Comparison of ENCODE assay signal across 20 mouse cellular contexts in the genomic region with DNA sequence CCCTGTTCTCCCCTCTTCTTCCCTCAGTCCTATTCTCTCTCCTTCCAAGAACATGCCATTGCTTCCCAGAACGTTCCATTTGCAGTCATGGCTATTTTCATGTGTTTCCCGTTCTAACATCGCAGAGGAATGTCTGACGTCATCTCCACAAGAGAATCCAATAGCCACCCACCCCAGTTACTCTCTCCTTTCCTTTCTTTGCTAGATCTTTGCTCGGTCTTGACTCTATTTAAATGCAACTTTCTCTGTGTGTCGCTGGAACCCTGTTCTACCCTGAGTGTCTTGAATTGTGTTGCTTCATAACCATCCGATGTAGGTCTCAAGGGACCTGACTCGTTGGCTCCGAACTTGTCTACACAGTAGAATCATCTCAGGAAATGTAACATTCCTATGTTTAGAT. TPM values are rescaled to one million over a fixed set of nuclear protein-coding genes. Genes with fewer than 3 reads are reported as not detected.
A peak's percentile ranks its signal among the peaks of the same experiment; 100 is the strongest.
DNase-seq lines count a peak whose midpoint lies in the region; ATAC-seq and TF ChIP-seq lines count a peak whose summit lies in the region.
"Had no signal": no experiment of that assay in that cellular context is flagged by ENCODE, and none has a peak within 500 bp of the region (broad histone marks: within the 10 kb centered on the region; RNA-seq: fewer than 3 reads in every experiment).

No protein-coding gene starts in this region.

- no peak overlapping the region for H3K27ac ChIP-seq in lung, postnatal 0 days (ENCODE audit: low read length)
- H3K27ac ChIP-seq in heart, embryonic 15.5 days, result no peak overlapping the region
- H3K27ac ChIP-seq: hindbrain, embryonic 13.5 days; midbrain, embryonic 10.5 days; neural tube, embryonic 15.5 days had no signal

- H3K36me3 ChIP-seq in lung, postnatal 0 days (ENCODE audit: insufficient read depth, low read length), result no peaks in the 10 kb centered on the region
- H3K36me3 ChIP-seq in heart, embryonic 15.5 days, result no peaks in the 10 kb centered on the region
- H3K36me3 ChIP-seq: hindbrain, embryonic 13.5 days; midbrain, embryonic 10.5 days; neural tube, embryonic 15.5 days had no signal

- H3K27me3 ChIP-seq in lung, postnatal 0 days (replicated peaks; ENCODE audit: insufficient read depth, low read length), result no peaks in the 10 kb centered on the region
- no peaks in the 10 kb centered on the region for H3K27me3 ChIP-seq in heart, embryonic 15.5 days
- H3K27me3 ChIP-seq: hindbrain, embryonic 13.5 days; neural tube, embryonic 15.5 days had no signal

- no peak overlapping the region for H3K9ac ChIP-seq in lung, postnatal 0 days (replicated peaks; ENCODE audit: low read depth)
- H3K9ac ChIP-seq in heart, embryonic 15.5 days, result no peak overlapping the region
- H3K9ac ChIP-seq: forebrain, postnatal 0 days; hindbrain, embryonic 13.5 days; lung, embryonic 14.5 days; neural tube, embryonic 15.5 days had no signal

- peaks cover 3% of the 10 kb centered on the region; the same call in 1 of the 2 replicates for H3K4me1 ChIP-seq in lung, postnatal 0 days (ENCODE audit: insufficient read depth, low read depth, low read length)
- H3K4me1 ChIP-seq in heart, embryonic 15.5 days (replicated peaks), result peaks cover 23% of the 10 kb centered on the region
- H3K4me1 ChIP-seq: hindbrain, embryonic 13.5 days; neural tube, embryonic 15.5 days had no signal

- 64% methylated on average over 9 of the region's 9 CpGs for WGBS in lung, postnatal 0 days
- 48% methylated on average over 9 of the region's 9 CpGs for WGBS in heart, embryonic 15.5 days

- ATAC-seq in lung, postnatal 0 days, result peak; percentile 69
- peak; percentile 35; the same call in 1 of the 2 replicates for ATAC-seq in heart, embryonic 15.5 days (replicated peaks; ENCODE audit: insufficient number of reproducible peaks, insufficient read depth, low FRiP score, low read depth)
- ATAC-seq: forebrain, postnatal 0 days; intestine, embryonic 16.5 days had no signal

- no peak overlapping the region for H3K4me2 ChIP-seq in lung, postnatal 0 days (replicated peaks; ENCODE audit: low read depth, low read length)
- no peak overlapping the region for H3K4me2 ChIP-seq in heart, embryonic 15.5 days
- H3K4me2 ChIP-seq: hindbrain, embryonic 13.5 days; lung, embryonic 14.5 days; neural tube, embryonic 15.5 days had no signal

- TF ChIP-seq EP300 in lung, postnatal 0 days (IDR thresholded peaks at IDR 0.05), result peak; percentile 46; the same call in 1 of the 2 replicates

- peak; percentile 24 for DNase-seq in gastrocnemius, postnatal 25 days
- no peak for DNase-seq in gastrocnemius, adult 8-10 months (ENCODE audit: low spot score in 2 of 2)
- DNase-seq in lung, postnatal 0 days (ENCODE audit: low spot score), result peak; percentile 64
- DNase-seq in lung, postnatal 36 days, result no peak
- DNase-seq in spleen, adult 18-20 months, result no peak
- no peak for DNase-seq in adrenal gland, postnatal 36 days
- DNase-seq: adrenal gland, postnatal 10 days; cerebellum, adult 9-11 months; embryo, embryonic 11 days; forebrain, postnatal 0 days; kidney, postnatal 10 days; layer of hippocampus, adult 9-11 months; retina, postnatal 1 day; thymus, postnatal 36 days had no signal

- H3K4me3 ChIP-seq in lung, postnatal 0 days (ENCODE audit: low read depth, low read length), result no peak overlapping the region
- H3K4me3 ChIP-seq in heart, embryonic 15.5 days, result no peak overlapping the region
- H3K4me3 ChIP-seq: hindbrain, embryonic 13.5 days; midbrain, embryonic 10.5 days; neural tube, embryonic 15.5 days had no signal

- TF ChIP-seq CTCF in lung, postnatal 0 days (IDR thresholded peaks at IDR 0.05), result no peak

- H3K9me3 ChIP-seq in lung, postnatal 0 days (ENCODE audit: low read length), result no peaks in the 10 kb centered on the region
- H3K9me3 ChIP-seq in heart, embryonic 15.5 days (replicated peaks), result no peaks in the 10 kb centered on the region
- H3K9me3 ChIP-seq: hindbrain, embryonic 13.5 days; midbrain, embryonic 10.5 days; neural tube, embryonic 15.5 days had no signal

RNA-seq across cellular contexts. Expression of a gene that starts 55.2 kb away (rescaled TPM):
- 10 to 100 TPM in 1 of 2 experiments, 1 to 10 TPM in 1; 8.0 to 12.4 TPM for total RNA-seq in gastrocnemius, postnatal 25 days (2021)
- 1 to 10 TPM; 1.5 to 3.4 (median 2.0) TPM for total RNA-seq in gastrocnemius, adult 8-10 months (2022)
- polyA plus RNA-seq in lung, postnatal 0 days (2015; fragmentation: Nextera tagmentation; extraction: Ambion mirVana), result 23.3 and 26.0 TPM in 2 replicates
- 28.7 and 35.2 TPM in 2 replicates for polyA plus RNA-seq in heart, embryonic 15.5 days (2015; fragmentation: Nextera tagmentation; extraction: Ambion mirVana)
- total RNA-seq in adrenal gland, postnatal 36 days (2021), result 1 to 10 TPM; 6.0 to 8.9 TPM

Comparison
In these comparisons a context has a peak if more than half of its experiments do, and no peak if none do; other contexts are left out.
1. DNase-seq: peak in gastrocnemius, postnatal 25 days (single experiment) and lung, postnatal 0 days (single experiment); none in gastrocnemius, adult 8-10 months (0 of 2), lung, postnatal 36 days (single experiment), spleen, adult 18-20 months (0 of 2) and adrenal gland, postnatal 36 days (0 of 2).